Mouse (Mus musculus) ES-Bruce4 (cell line): Measurements from ENCODE around the gene Ctnna2. TPM values are rescaled to one million over a fixed set of nuclear protein-coding genes. Genes with fewer than 3 reads are reported as not detected.

Experiments used
- H3K27ac ChIP-seq: 2 replicates; pipeline ENCODE4 v1.5.1; 2012; ENCODE audit warnings: low read length, inconsistent platforms; ENCODE audit not compliant: insufficient read depth
- H3K27me3 ChIP-seq: 2 replicates; pipeline ENCODE4 v1.6.1; 2012; ENCODE audit warnings: mild to moderate bottlenecking, low read length, inconsistent platforms; ENCODE audit not compliant: control insufficient read depth, poor library complexity, insufficient read depth, severe bottlenecking
- H3K36me3 ChIP-seq: 2 replicates; pipeline ENCODE4 v1.6.1; 2012; ENCODE audit warnings: inconsistent platforms, mild to moderate bottlenecking, low read length, moderate library complexity; ENCODE audit not compliant: control insufficient read depth, poor library complexity, insufficient read depth, severe bottlenecking
- H3K4me1 ChIP-seq: one replicate; pipeline ENCODE4 v1.8.1; 2011; ENCODE audit warnings: low read length; ENCODE audit not compliant: control insufficient read depth, insufficient read depth
- H3K4me3 ChIP-seq: 2 replicates; pipeline ENCODE4 v1.5.1; 2011; ENCODE audit warnings: low read depth, mild to moderate bottlenecking, low read length
- H3K9ac ChIP-seq: 2 replicates; pipeline ENCODE4 v1.6.1; 2012; ENCODE audit warnings: low read depth, mild to moderate bottlenecking, inconsistent platforms; ENCODE audit not compliant: poor library complexity, severe bottlenecking
- H3K9me3 ChIP-seq: replicated peaks from 2 replicates; pipeline ENCODE4 v1.6.1; 2012; ENCODE audit warnings: mild to moderate bottlenecking, low read length, inconsistent platforms; ENCODE audit not compliant: control insufficient read depth, poor library complexity, insufficient read depth, severe bottlenecking
- CTCF ChIP-seq: IDR thresholded peaks from one replicate; pipeline ENCODE4 v1.8.1; 2011; ENCODE audit warnings: low read depth, low read length
- EP300 ChIP-seq: IDR thresholded peaks from 2 replicates; pipeline ENCODE4 v1.6.1; 2011; ENCODE audit warnings: low read depth, low read length; ENCODE audit not compliant: insufficient read depth
- POLR2A ChIP-seq: IDR thresholded peaks from one replicate; pipeline ENCODE4 v1.8.1; 2011; ENCODE audit warnings: low read length; ENCODE audit not compliant: insufficient read depth
- polyA plus RNA-seq: library from polyadenylated mRNA; stranded (reverse); fragments of >200 nt; gene quantifications from 2 replicates; pipeline ENCODE4 v1.2.4, GENCODE M21; 2011; ENCODE audit warnings: low read depth; ENCODE audit not compliant: missing spikeins, insufficient read depth, insufficient read length

Ctnna2 gene
- polyA plus RNA-seq, 1 experiment = 0.76 TPM

- no peaks in the 10 kb centered on the region for H3K9me3 ChIP-seq
- H3K36me3 ChIP-seq = no peaks in the 10 kb centered on the region
- H3K27me3 ChIP-seq = no peaks in the 10 kb centered on the region
- no peaks in the 10 kb centered on the region for H3K4me1 ChIP-seq
- H3K4me3 ChIP-seq = no peak overlapping the region
- H3K27ac ChIP-seq = no peak overlapping the region
- TF ChIP-seq CTCF = no peak
- TF ChIP-seq POLR2A = no peak
- TF ChIP-seq EP300 = no peak
- H3K9ac ChIP-seq = no peak overlapping the region
Observed at GRCm38 (mm10) chr6:77157028-77157427, 822.5 kb downstream of the Ctnna2 start.

- no peaks in the 10 kb centered on the region for H3K27me3 ChIP-seq
- H3K27ac ChIP-seq = no peak overlapping the region
- H3K9me3 ChIP-seq = no peaks in the 10 kb centered on the region
- TF ChIP-seq CTCF (no peak), EP300 (no peak), POLR2A (no peak)
- H3K4me3 ChIP-seq = no peak overlapping the region
- H3K36me3 ChIP-seq = no peaks in the 10 kb centered on the region
- H3K9ac ChIP-seq = no peak overlapping the region
- no peaks in the 10 kb centered on the region for H3K4me1 ChIP-seq
Observed at GRCm38 (mm10) chr6:77139306-77139920, 840.1 kb downstream of the Ctnna2 start.

- Histone ChIP-seq H3K27ac (no peak overlapping the region), H3K36me3 (no peaks in the 10 kb centered on the region), H3K4me3 (no peak overlapping the region), H3K9me3 (no peaks in the 10 kb centered on the region), H3K27me3 (no peaks in the 10 kb centered on the region), H3K9ac (no peak overlapping the region), H3K4me1 (no peaks in the 10 kb centered on the region)
- no peak for TF ChIP-seq POLR2A
- TF ChIP-seq CTCF = no peak
- TF ChIP-seq EP300 = no peak
Observed at GRCm38 (mm10) chr6:77120926-77121325, 858.6 kb downstream of the Ctnna2 start.

GRCm38 (mm10) chr6:77120510-77120909 lies 859.0 kb downstream of the Ctnna2 start:
- H3K27me3 ChIP-seq = no peaks in the 10 kb centered on the region
- H3K9me3 ChIP-seq = no peaks in the 10 kb centered on the region
- H3K4me1 ChIP-seq = no peaks in the 10 kb centered on the region

GRCm38 (mm10) chr6:77109095-77109945 lies 870.2 kb downstream of the Ctnna2 start:
- TF ChIP-seq POLR2A (no peak), CTCF (no peak), EP300 (no peak)
- H3K4me3 ChIP-seq = no peak overlapping the region
- no peaks in the 10 kb centered on the region for H3K9me3 ChIP-seq
- H3K27ac ChIP-seq = no peak overlapping the region
- no peaks in the 10 kb centered on the region for H3K4me1 ChIP-seq
- H3K27me3 ChIP-seq = peaks cover 1% of the 10 kb centered on the region; the same call in 1 of the 2 replicates
- H3K36me3 ChIP-seq = no peaks in the 10 kb centered on the region
- H3K9ac ChIP-seq = no peak overlapping the region

More at GRCm38 (mm10) chr6:77120510-77120909, 859.0 kb downstream of the Ctnna2 start:
- H3K36me3 ChIP-seq = no peaks in the 10 kb centered on the region
- no peak overlapping the region for H3K4me3 ChIP-seq
- H3K9ac ChIP-seq = no peak overlapping the region
- H3K27ac ChIP-seq = no peak overlapping the region
- TF ChIP-seq EP300 = no peak

- no peak overlapping the region for H3K9ac ChIP-seq
- no peaks in the 10 kb centered on the region for H3K27me3 ChIP-seq
- no peaks in the 10 kb centered on the region for H3K36me3 ChIP-seq
- H3K4me1 ChIP-seq = no peaks in the 10 kb centered on the region
- TF ChIP-seq EP300 (no peak), CTCF (no peak), POLR2A (no peak)
- no peaks in the 10 kb centered on the region for H3K9me3 ChIP-seq
- no peak overlapping the region for H3K27ac ChIP-seq
- H3K4me3 ChIP-seq = no peak overlapping the region
Observed at GRCm38 (mm10) chr6:77101047-77101446, 878.5 kb downstream of the Ctnna2 start.
